Mouse (Mus musculus): ENCODE data around the gene Rora. TPM values are rescaled to one million over a fixed set of nuclear protein-coding genes. Genes with fewer than 3 reads are reported as not detected.

The Rora gene
- 10 to 100 TPM; 45.9 to 94.1 TPM for total RNA-seq (2021)
- 17.4 and 39.7 TPM in 2 replicates for polyA plus RNA-seq (2012; rRNA removed)
- long read RNA-seq, transcript Rora-202 (10 exons, 2,591 nt): major isoform, 14 of 23 reads
- long read RNA-seq, partial matches to known transcripts: 3 of 23 reads
- long read RNA-seq, other reads (novel, unspliced or antisense): 6 of 23 reads

- peak; percentile 84 for DNase-seq
Measured at GRCm38 (mm10) chr9:68653211-68654038, at the start of gene Rora. Gene Rora, plus strand, starts transcription at chr9:68653786.

GRCm38 (mm10) chr9:68614006-68614405 lies 39.6 kb upstream of the Rora start:
- no peak for DNase-seq

- DNase-seq: no peak
Measured at GRCm38 (mm10) chr9:68617116-68617515, 36.5 kb upstream of the Rora start.

- no peak for DNase-seq
Measured at GRCm38 (mm10) chr9:68620036-68620435, 33.5 kb upstream of the Rora start.

GRCm38 (mm10) chr9:68620441-68620840 lies 33.1 kb upstream of the Rora start:
- no peak for DNase-seq

- DNase-seq: no peak
Measured at GRCm38 (mm10) chr9:68624981-68625380, 28.6 kb upstream of the Rora start.

- DNase-seq: no peak
Measured at GRCm38 (mm10) chr9:68637301-68637700, 16.3 kb upstream of the Rora start.

GRCm38 (mm10) chr9:68641123-68641522 lies 12.5 kb upstream of the Rora start:
- DNase-seq: no peak

GRCm38 (mm10) chr9:68648061-68648460 lies 5.5 kb upstream of the Rora start:
- DNase-seq: no peak

- DNase-seq: no peak
Measured at GRCm38 (mm10) chr9:68654039-68654332, 400 bp downstream of the Rora start.

GRCm38 (mm10) chr9:68654333-68655017 lies 889 bp downstream of the Rora start:
- peak; percentile 65 for DNase-seq

GRCm38 (mm10) chr9:68655018-68656005 lies 1.7 kb downstream of the Rora start:
- DNase-seq: peak; percentile 88

- peak; percentile 59 for DNase-seq
Measured at GRCm38 (mm10) chr9:68656076-68656795, 2.6 kb downstream of the Rora start.

GRCm38 (mm10) chr9:68656796-68657130 lies 3.2 kb downstream of the Rora start:
- DNase-seq: no peak

- no peak for DNase-seq
Measured at GRCm38 (mm10) chr9:68670731-68671130, 17.1 kb downstream of the Rora start.

- DNase-seq: peak; percentile 72
Measured at GRCm38 (mm10) chr9:68672459-68672858, 18.9 kb downstream of the Rora start.

- DNase-seq: peak; percentile 69
Measured at GRCm38 (mm10) chr9:68673221-68673620, 19.6 kb downstream of the Rora start.

GRCm38 (mm10) chr9:68679871-68680374 lies 26.3 kb downstream of the Rora start:
- DNase-seq: no peak

- DNase-seq: no peak
Measured at GRCm38 (mm10) chr9:68683938-68684337, 30.4 kb downstream of the Rora start.

- no peak for DNase-seq
Measured at GRCm38 (mm10) chr9:68685562-68685961, 32.0 kb downstream of the Rora start.

GRCm38 (mm10) chr9:68687251-68687874 lies 33.8 kb downstream of the Rora start:
- DNase-seq: no peak
